Mouse (Mus musculus) hindbrain, embryonic 16.5 days (tissue): ENCODE data around the gene Ulk4. TPM values are rescaled to one million over a fixed set of nuclear protein-coding genes. Genes with fewer than 3 reads are reported as not detected.

Experiments used
- ATAC-seq: fragments of 200-750 bp; cut with Nextera tagmentation; 2 replicates; pipeline ENCODE4 v1.8.0; 2017; ENCODE audit warnings: moderate TSS enrichment, moderate library complexity
- H3K27ac ChIP-seq: fragments of 300-500 bp; sonication (generic); 2 replicates; pipeline ENCODE4 v1.5.1; 2014; ENCODE audit warnings: low read depth, mild to moderate bottlenecking, control low read depth, low read length, moderate library complexity
- H3K27me3 ChIP-seq: fragments of 300-500 bp; sonication (generic); replicated peaks from 2 replicates; pipeline ENCODE4 v1.6.1; 2014; ENCODE audit warnings: low read length; ENCODE audit not compliant: control insufficient read depth, insufficient read depth
- H3K36me3 ChIP-seq: fragments of 300-500 bp; sonication (generic); 2 replicates; pipeline ENCODE4 v1.6.1; 2014; ENCODE audit warnings: mild to moderate bottlenecking, low read length, moderate library complexity, mixed read lengths; ENCODE audit not compliant: control insufficient read depth, insufficient read depth
- H3K4me1 ChIP-seq: fragments of 300-500 bp; sonication (generic); 2 replicates; pipeline ENCODE4 v1.6.1; 2014; ENCODE audit warnings: low read depth, low read length; ENCODE audit not compliant: control insufficient read depth, insufficient read depth
- H3K4me2 ChIP-seq: fragments of 300-500 bp; sonication (generic); 2 replicates; pipeline ENCODE4 v1.6.1; 2014; ENCODE audit warnings: mild to moderate bottlenecking, low read length, control low read depth, moderate library complexity
- H3K4me3 ChIP-seq: fragments of 300-500 bp; sonication (generic); 2 replicates; pipeline ENCODE4 v1.5.1; 2014; ENCODE audit warnings: mild to moderate bottlenecking, low read length, control low read depth, moderate library complexity
- H3K9ac ChIP-seq: fragments of 300-500 bp; sonication (generic); 2 replicates; pipeline ENCODE4 v1.6.1; 2014; ENCODE audit warnings: low read depth, mild to moderate bottlenecking, control low read depth, low read length, moderate library complexity
- H3K9me3 ChIP-seq: fragments of 300-500 bp; sonication (generic); 2 replicates; pipeline ENCODE4 v1.6.1; 2014; ENCODE audit warnings: mild to moderate bottlenecking, low read length, moderate library complexity; ENCODE audit not compliant: control insufficient read depth
- WGBS: fragments of 180-500 bp; shearing (Covaris S2); extraction: QIAGEN DNeasy Blood & Tissue Kit; methylation state at CpG from one replicate; pipeline ENCODE4 v1.1.7; 2014; 5-methylcytosine and 5-hydroxymethylcytosine counted together
- polyA plus RNA-seq: library from polyadenylated mRNA; unstranded; fragments of >200 nt; fragmentation: Nextera tagmentation; extraction: Ambion mirVana; gene quantifications from 2 replicates; pipeline ENCODE4 v1.2.1, GENCODE M21; 2015

Gene Ulk4
- polyA plus RNA-seq, 1 experiment from 2014 or later = 75.8 TPM

- no peak for ATAC-seq
- peaks cover 53% of the 10 kb centered on the region for H3K4me1 ChIP-seq
Measured at GRCm38 (mm10) chr9:121302543-121302942, 25.5 kb upstream of the Ulk4 start.

GRCm38 (mm10) chr9:121301041-121301920, 24.3 kb upstream of the Ulk4 start:
- Histone ChIP-seq H3K36me3 (no peaks in the 10 kb centered on the region), H3K4me2 (peak overlapping the region; percentile 95), H3K4me1 (peaks cover 53% of the 10 kb centered on the region), H3K9me3 (no peaks in the 10 kb centered on the region), H3K4me3 (no peak overlapping the region), H3K9ac (peak overlapping the region; percentile 27), H3K27ac (peak overlapping the region; percentile 44; the same call in 1 of the 2 replicates), H3K27me3 (no peaks in the 10 kb centered on the region)
- WGBS = 66% methylated on average over 22 of the region's 22 CpGs
- ATAC-seq = no peak

More at GRCm38 (mm10) chr9:121302543-121302942, 25.5 kb upstream of the Ulk4 start:
- Histone ChIP-seq H3K27me3 (no peaks in the 10 kb centered on the region), H3K4me3 (no peak overlapping the region), H3K4me2 (no peak overlapping the region), H3K36me3 (no peaks in the 10 kb centered on the region), H3K9ac (no peak overlapping the region), H3K9me3 (no peaks in the 10 kb centered on the region), H3K27ac (no peak overlapping the region)
- 87% methylated on average over 7 of the region's 8 CpGs for WGBS

- peaks cover 53% of the 10 kb centered on the region for H3K4me1 ChIP-seq
- H3K36me3 ChIP-seq = no peaks in the 10 kb centered on the region
- H3K9me3 ChIP-seq = no peaks in the 10 kb centered on the region
- H3K27me3 ChIP-seq = no peaks in the 10 kb centered on the region
- no peak for ATAC-seq
- H3K4me3 ChIP-seq = peak overlapping the region; percentile 29
- WGBS = 14% methylated on average over 19 of the region's 19 CpGs
- peak overlapping the region; percentile 95 for H3K4me2 ChIP-seq
- H3K27ac ChIP-seq = peak overlapping the region; percentile 36; the same call in 1 of the 2 replicates
- peak overlapping the region; percentile 33 for H3K9ac ChIP-seq
Measured at GRCm38 (mm10) chr9:121299976-121300570, 23.1 kb upstream of the Ulk4 start.

GRCm38 (mm10) chr9:121299223-121299755, 22.3 kb upstream of the Ulk4 start:
- ATAC-seq = no peak
- peaks cover 50% of the 10 kb centered on the region for H3K4me1 ChIP-seq

GRCm38 (mm10) chr9:121298411-121299091, 21.6 kb upstream of the Ulk4 start:
- Histone ChIP-seq H3K4me3 (peak overlapping the region; percentile 90), H3K36me3 (no peaks in the 10 kb centered on the region), H3K27me3 (no peaks in the 10 kb centered on the region), H3K4me1 (peaks cover 44% of the 10 kb centered on the region), H3K27ac (no peak overlapping the region), H3K9me3 (no peaks in the 10 kb centered on the region), H3K4me2 (peak overlapping the region; percentile 95), H3K9ac (peak overlapping the region; percentile 94)
- 20% methylated on average over 15 of the region's 15 CpGs for WGBS
- no peak for ATAC-seq

More at GRCm38 (mm10) chr9:121299223-121299755, 22.3 kb upstream of the Ulk4 start:
- Histone ChIP-seq H3K36me3 (no peaks in the 10 kb centered on the region), H3K27ac (no peak overlapping the region), H3K4me2 (peak overlapping the region; percentile 95), H3K9ac (peak overlapping the region; percentile 94), H3K27me3 (no peaks in the 10 kb centered on the region), H3K9me3 (no peaks in the 10 kb centered on the region), H3K4me3 (peak overlapping the region; percentile 90)
- 34% methylated on average over 9 of the region's 9 CpGs for WGBS

GRCm38 (mm10) chr9:121298065-121298398, 21.0 kb upstream of the Ulk4 start:
- Histone ChIP-seq H3K36me3 (no peaks in the 10 kb centered on the region), H3K4me1 (peaks cover 38% of the 10 kb centered on the region), H3K9ac (peak overlapping the region; percentile 94), H3K4me2 (peak overlapping the region; percentile 95), H3K9me3 (no peaks in the 10 kb centered on the region), H3K27me3 (no peaks in the 10 kb centered on the region), H3K27ac (peak overlapping the region; percentile 71), H3K4me3 (peak overlapping the region; percentile 90)
- WGBS = under 1% methylated on average over 7 of the region's 7 CpGs
- ATAC-seq = no peak

- no peaks in the 10 kb centered on the region for H3K27me3 ChIP-seq
- H3K4me2 ChIP-seq = peak within 1 kb of the TSS; percentile 95
- WGBS = under 1% methylated on average over 69 of the region's 116 CpGs
- peak within 1 kb of the TSS; percentile 71 for H3K27ac ChIP-seq
- peak; percentile 90 for ATAC-seq
- peaks cover 37% of the 10 kb centered on the region for H3K4me1 ChIP-seq
- no peaks in the 10 kb centered on the region for H3K9me3 ChIP-seq
- H3K9ac ChIP-seq = peak within 1 kb of the TSS; percentile 94
- H3K4me3 ChIP-seq = peak within 1 kb of the TSS; percentile 90
- no peaks in the 10 kb centered on the region for H3K36me3 ChIP-seq
Measured at GRCm38 (mm10) chr9:121297171-121298064, 20.4 kb upstream of the Ulk4 start, which contains the start of gene Trak1. Gene Trak1 (plus strand): TSS chr9:121297502.

GRCm38 (mm10) chr9:121295221-121295620, 18.2 kb upstream of the Ulk4 start:
- WGBS = 81% methylated on average over 7 of the region's 7 CpGs
- ATAC-seq = no peak
- Histone ChIP-seq H3K9ac (no peak overlapping the region), H3K27ac (no peak overlapping the region), H3K4me3 (no peak overlapping the region), H3K36me3 (no peaks in the 10 kb centered on the region), H3K4me1 (peaks cover 23% of the 10 kb centered on the region), H3K9me3 (no peaks in the 10 kb centered on the region), H3K27me3 (no peaks in the 10 kb centered on the region), H3K4me2 (no peak overlapping the region)
